Mouse (Mus musculus) liver, embryonic 14.5 days (tissue): ENCODE measurements around the gene Prpf18. TPM values are rescaled to one million over a fixed set of nuclear protein-coding genes. Genes with fewer than 3 reads are reported as not detected.

Source experiments
- ATAC-seq: fragments of 200-750 bp; cut with Nextera tagmentation; 2 replicates; pipeline ENCODE4 v1.8.0; 2017; ENCODE audit warnings: moderate number of reproducible peaks, mild to moderate bottlenecking, moderate library complexity; ENCODE audit not compliant: insufficient read depth
- DNase-seq, 3 experiments: peaks; one replicate each; pipeline ENCODE4 v3.0.0-alpha.2; 2012 to 2013; ENCODE audit warnings: low read depth in 3 of 3, low spot score in 3 of 3
- H3K27ac ChIP-seq: fragments of 300-500 bp; sonication (generic); 2 replicates; pipeline ENCODE4 v1.5.1; 2014; ENCODE audit warnings: moderate library complexity, mild to moderate bottlenecking, control low read depth, inconsistent platforms
- H3K27me3 ChIP-seq: fragments of 300-500 bp; sonication (generic); 2 replicates; pipeline ENCODE4 v1.6.1; 2014; ENCODE audit warnings: mild to moderate bottlenecking, low read length, moderate library complexity; ENCODE audit not compliant: control insufficient read depth, insufficient read depth
- H3K36me3 ChIP-seq: fragments of 300-500 bp; sonication (generic); replicated peaks from 2 replicates; pipeline ENCODE4 v1.6.1; 2014; ENCODE audit warnings: low read depth; ENCODE audit not compliant: control insufficient read depth, insufficient read depth
- H3K4me1 ChIP-seq, 2 experiments: fragments of 200-500 bp in 1 of 2; fragments of 300-500 bp in 1 of 2; sonication (generic) in 1 of 2; replicated peaks; 2 replicates each; pipeline ENCODE4 v1.6.1; 2012 to 2014; ENCODE audit warnings: antibody characterized with exemption in 1 of 2, inconsistent platforms in 1 of 2, low read length in 1 of 2; ENCODE audit not compliant: control insufficient read depth in 2 of 2, insufficient read depth in 2 of 2
- H3K4me2 ChIP-seq: fragments of 300-500 bp; sonication (generic); 2 replicates; pipeline ENCODE4 v1.6.1; 2014; ENCODE audit warnings: low read depth, mild to moderate bottlenecking, control low read depth, moderate library complexity
- H3K4me3 ChIP-seq, 2 experiments: fragments of 200-500 bp in 1 of 2; fragments of 300-500 bp in 1 of 2; sonication (generic) in 1 of 2; 2 replicates each; pipeline ENCODE4 v1.5.1; 2012 to 2014; ENCODE audit warnings: low read depth in 2 of 2, low read length in 2 of 2, mild to moderate bottlenecking in 2 of 2, control low read depth in 1 of 2, inconsistent platforms in 1 of 2, moderate library complexity in 1 of 2; ENCODE audit not compliant: insufficient read depth in 1 of 2
- H3K9ac ChIP-seq: fragments of 300-500 bp; sonication (generic); replicated peaks from 2 replicates; pipeline ENCODE4 v1.6.1; 2014; ENCODE audit warnings: mild to moderate bottlenecking, control low read depth, moderate library complexity
- H3K9me3 ChIP-seq: fragments of 300-500 bp; sonication (generic); 2 replicates; pipeline ENCODE4 v1.6.1; 2016; ENCODE audit warnings: low read length, mixed read lengths; ENCODE audit not compliant: control insufficient read depth
- CTCF ChIP-seq: IDR thresholded peaks from 2 replicates; pipeline ENCODE4 v1.5.1; 2016; ENCODE audit warnings: antibody characterized with exemption, low read depth, control low read depth
- EP300 ChIP-seq: IDR thresholded peaks from 2 replicates; pipeline ENCODE4 v1.6.1; 2016; ENCODE audit warnings: antibody characterized with exemption, low read depth
- WGBS: fragments of 180-500 bp; shearing (Covaris S2); extraction: QIAGEN DNeasy Blood & Tissue Kit; methylation state at CpG from one replicate; pipeline ENCODE4 v1.1.7; 2014; ENCODE audit not compliant: insufficient replicate concordance; 5-methylcytosine and 5-hydroxymethylcytosine counted together
- polyA plus RNA-seq, 2 experiments: library from polyadenylated mRNA; depleted of rRNA in 1 of 2; stranded (reverse) in 1 of 2; unstranded in 1 of 2; fragments of >200 nt; fragmentation: Nextera tagmentation in 1 of 2; extraction: Ambion mirVana in 1 of 2; gene quantifications; 2 replicates each; pipeline versions ENCODE4 v1.2.1 to v1.2.3; 2012 to 2014

Gene Prpf18
- polyA plus RNA-seq, 2 experiments = 19.1 to 23.7 TPM

- no peaks in the 10 kb centered on the region for H3K27me3 ChIP-seq
- no peak for DNase-seq
- no peaks in the 10 kb centered on the region for H3K9me3 ChIP-seq
- H3K36me3 ChIP-seq = peaks cover 90% of the 10 kb centered on the region
- ATAC-seq = no peak
- no peak overlapping the region for H3K27ac ChIP-seq
- H3K4me1 ChIP-seq = no peaks in the 10 kb centered on the region
- TF ChIP-seq CTCF = no peak
- no peak for TF ChIP-seq EP300
- no peak overlapping the region for H3K4me2 ChIP-seq
- H3K4me3 ChIP-seq = no peak overlapping the region
- H3K9ac ChIP-seq = no peak overlapping the region
- WGBS = 84% methylated on average over 10 of the region's 10 CpGs
Observed at GRCm38 (mm10) chr2:4609433-4609832, 42.5 kb downstream of the Prpf18 start.

DNA sequence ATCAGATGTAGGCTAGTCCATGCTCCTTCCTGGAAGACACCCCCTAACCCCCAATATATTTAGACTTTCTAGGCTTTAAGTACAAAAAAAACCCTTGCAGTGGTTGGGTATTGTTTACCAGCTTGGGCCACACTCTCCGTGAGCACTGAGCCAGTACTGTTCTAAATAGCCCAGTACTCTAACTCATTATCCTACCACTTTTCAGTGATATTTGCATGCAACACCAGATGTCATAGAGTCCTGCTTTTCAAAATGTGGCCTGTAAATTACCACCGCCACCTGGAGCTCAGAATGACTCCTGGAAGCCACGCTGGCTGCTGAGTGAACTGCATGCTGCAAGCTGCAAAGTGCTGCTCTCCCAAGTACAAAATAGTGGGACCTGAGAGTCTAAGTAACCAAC lies 43.7 kb downstream of the Prpf18 start:
- peaks cover 96% of the 10 kb centered on the region for H3K36me3 ChIP-seq
- no peaks in the 10 kb centered on the region for H3K4me1 ChIP-seq
- DNase-seq = no peak
- TF ChIP-seq EP300 = no peak
- no peak for TF ChIP-seq CTCF
- H3K27ac ChIP-seq = no peak overlapping the region
- no peak overlapping the region for H3K4me2 ChIP-seq
- no peak overlapping the region for H3K9ac ChIP-seq
- H3K9me3 ChIP-seq = no peaks in the 10 kb centered on the region
- no peaks in the 10 kb centered on the region for H3K27me3 ChIP-seq
- WGBS = 90% methylated on average over 3 of the region's 3 CpGs
- no peak for ATAC-seq
- H3K4me3 ChIP-seq = no peak overlapping the region

GRCm38 (mm10) chr2:4606559-4606958 lies 45.4 kb downstream of the Prpf18 start:
- H3K27me3 ChIP-seq = no peaks in the 10 kb centered on the region
- H3K4me2 ChIP-seq = no peak overlapping the region
- ATAC-seq (no peak), DNase-seq (no peak)
- H3K4me3 ChIP-seq = no peak overlapping the region
- TF ChIP-seq EP300 = no peak
- no peak for TF ChIP-seq CTCF
- H3K27ac ChIP-seq = no peak overlapping the region
- H3K4me1 ChIP-seq = no peaks in the 10 kb centered on the region
- peaks cover 96% of the 10 kb centered on the region for H3K36me3 ChIP-seq
- no peaks in the 10 kb centered on the region for H3K9me3 ChIP-seq
- 88% methylated on average over 3 of the region's 3 CpGs for WGBS
- H3K9ac ChIP-seq = no peak overlapping the region

DNA sequence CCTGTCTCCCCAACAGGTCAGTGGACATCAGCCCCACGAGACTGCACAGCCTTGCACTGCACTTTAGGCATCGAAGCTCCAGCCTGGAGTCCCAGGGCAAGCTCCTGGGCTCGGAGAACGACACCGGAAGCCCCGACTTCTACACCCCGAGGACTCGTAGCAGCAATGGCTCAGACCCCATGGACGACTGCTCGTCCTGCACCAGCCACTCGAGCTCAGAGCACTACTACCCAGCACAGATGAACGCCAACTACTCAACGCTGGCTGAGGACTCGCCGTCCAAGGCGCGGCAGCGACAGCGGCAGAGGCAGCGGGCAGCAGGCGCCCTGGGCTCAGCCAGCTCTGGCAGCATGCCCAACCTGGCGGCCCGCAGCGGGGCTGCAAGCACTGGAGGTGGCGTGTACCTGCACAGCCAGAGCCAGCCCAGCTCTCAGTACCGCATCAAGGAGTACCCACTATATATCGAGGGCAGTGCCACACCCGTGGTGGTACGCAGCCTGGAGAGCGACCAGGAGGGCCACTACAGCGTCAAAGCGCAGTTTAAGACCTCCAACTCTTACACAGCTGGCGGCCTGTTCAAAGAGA lies 48.5 kb downstream of the Prpf18 start:
- H3K9me3 ChIP-seq = no peaks in the 10 kb centered on the region
- no peaks in the 10 kb centered on the region for H3K27me3 ChIP-seq
- TF ChIP-seq CTCF (no peak), EP300 (no peak)
- H3K4me2 ChIP-seq = no peak overlapping the region
- no peaks in the 10 kb centered on the region for H3K4me1 ChIP-seq
- no peak for ATAC-seq
- 94% methylated on average over 33 of the region's 33 CpGs for WGBS
- no peak for DNase-seq
- peaks cover 86% of the 10 kb centered on the region for H3K36me3 ChIP-seq
- H3K9ac ChIP-seq = no peak overlapping the region
- H3K27ac ChIP-seq = no peak overlapping the region
- H3K4me3 ChIP-seq = no peak overlapping the region

DNA sequence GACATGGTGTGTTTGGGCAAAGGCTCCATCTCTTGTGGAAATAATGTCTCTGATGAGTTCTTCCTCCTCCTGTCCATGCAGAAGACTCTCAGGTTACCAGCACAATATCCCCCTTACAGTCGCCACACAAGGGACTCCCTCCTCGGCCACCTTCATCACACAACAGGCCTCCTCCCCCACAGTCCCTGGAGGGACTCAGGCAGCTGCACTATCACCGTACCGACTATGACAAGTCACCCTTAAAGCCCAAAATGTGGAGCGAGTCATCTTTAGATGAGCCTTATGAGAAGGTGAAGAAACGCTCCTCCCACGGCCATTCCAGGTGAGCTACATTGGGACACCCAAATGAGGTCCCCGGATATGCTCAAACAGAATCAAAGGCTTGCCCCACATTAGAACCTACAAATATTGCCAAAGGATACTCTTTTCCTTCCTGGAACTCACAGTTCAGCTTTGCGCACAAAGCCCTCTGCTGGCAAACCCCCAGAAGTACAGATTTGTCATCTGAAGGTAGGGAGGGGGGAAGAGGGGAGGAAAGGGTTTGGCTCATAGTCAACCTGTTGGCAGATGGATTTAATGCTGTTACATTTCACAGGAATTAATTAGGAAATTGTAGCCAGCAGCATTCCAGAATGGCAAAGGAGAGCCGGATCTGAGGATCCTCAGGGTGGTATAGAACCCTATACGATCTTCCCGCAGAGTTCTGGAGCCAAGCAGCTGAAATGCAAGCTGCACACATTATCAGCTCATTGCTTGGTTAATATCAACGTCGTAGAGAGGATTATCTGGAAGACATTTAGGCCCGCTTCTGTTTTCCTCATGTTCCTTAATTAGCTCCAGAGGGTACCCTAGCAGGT lies 50.7 kb downstream of the Prpf18 start:
- WGBS = 72% methylated on average over 15 of the region's 15 CpGs
- H3K27ac ChIP-seq = no peak overlapping the region
- H3K4me2 ChIP-seq = no peak overlapping the region
- H3K27me3 ChIP-seq = no peaks in the 10 kb centered on the region
- H3K36me3 ChIP-seq = peaks cover 86% of the 10 kb centered on the region
- no peak overlapping the region for H3K4me3 ChIP-seq
- ATAC-seq (peak; percentile 31; the same call in 1 of the 2 replicates), DNase-seq (peak; percentile 10 to 28 (median 16))
- H3K9ac ChIP-seq = no peak overlapping the region
- no peaks in the 10 kb centered on the region for H3K9me3 ChIP-seq
- TF ChIP-seq EP300 = no peak
- TF ChIP-seq CTCF = peak; percentile 78
- no peaks in the 10 kb centered on the region for H3K4me1 ChIP-seq
